Mouse (Mus musculus) lung, embryonic 15.5 days (tissue): ENCODE results near the gene Kcnj15. TPM values are rescaled to one million over a fixed set of nuclear protein-coding genes. Genes with fewer than 3 reads are reported as not detected.

Experiments
- ATAC-seq: fragments of 200-750 bp; cut with Nextera tagmentation; 2 replicates; pipeline ENCODE4 v1.8.0; 2017; ENCODE audit warnings: moderate number of reproducible peaks, borderline replicate concordance; ENCODE audit not compliant: low FRiP score, low TSS enrichment; ENCODE audit errors: extremely low read depth
- H3K27ac ChIP-seq: fragments of 300-500 bp; sonication (generic); 2 replicates; pipeline ENCODE4 v1.5.1; 2015; ENCODE audit warnings: moderate library complexity, mild to moderate bottlenecking, inconsistent platforms
- H3K27me3 ChIP-seq: fragments of 300-500 bp; sonication (generic); 2 replicates; pipeline ENCODE4 v1.6.1; 2015; ENCODE audit warnings: inconsistent platforms
- H3K36me3 ChIP-seq: fragments of 300-500 bp; sonication (generic); 2 replicates; pipeline ENCODE4 v1.6.1; 2015; ENCODE audit warnings: inconsistent platforms
- H3K4me1 ChIP-seq: fragments of 300-500 bp; sonication (generic); 2 replicates; pipeline ENCODE4 v1.6.1; 2015; ENCODE audit warnings: inconsistent platforms
- H3K4me2 ChIP-seq: fragments of 300-500 bp; sonication (generic); 2 replicates; pipeline ENCODE4 v1.6.1; 2015; ENCODE audit warnings: inconsistent platforms, mild to moderate bottlenecking, moderate library complexity
- H3K4me3 ChIP-seq: fragments of 300-500 bp; sonication (generic); 2 replicates; pipeline ENCODE4 v1.5.1; 2015; ENCODE audit warnings: mild to moderate bottlenecking, inconsistent platforms
- H3K9ac ChIP-seq: fragments of 300-500 bp; sonication (generic); 2 replicates; pipeline ENCODE4 v1.6.1; 2015; ENCODE audit warnings: inconsistent platforms
- H3K9me3 ChIP-seq: fragments of 300-500 bp; sonication (generic); 2 replicates; pipeline ENCODE4 v1.6.1; 2016; ENCODE audit warnings: inconsistent platforms
- WGBS: fragments of 180-500 bp; shearing (Covaris S2); methylation state at CpG from one replicate; pipeline ENCODE4 v1.1.7; 2015; 5-methylcytosine and 5-hydroxymethylcytosine counted together
- polyA plus RNA-seq: library from polyadenylated mRNA; unstranded; fragments of >200 nt; fragmentation: Nextera tagmentation; extraction: Ambion mirVana; gene quantifications from 2 replicates; pipeline ENCODE4 v1.2.1, GENCODE M21; 2015

Kcnj15 gene
- polyA plus RNA-seq, 1 experiment from 2014 or later, result 1.9 TPM

DNA sequence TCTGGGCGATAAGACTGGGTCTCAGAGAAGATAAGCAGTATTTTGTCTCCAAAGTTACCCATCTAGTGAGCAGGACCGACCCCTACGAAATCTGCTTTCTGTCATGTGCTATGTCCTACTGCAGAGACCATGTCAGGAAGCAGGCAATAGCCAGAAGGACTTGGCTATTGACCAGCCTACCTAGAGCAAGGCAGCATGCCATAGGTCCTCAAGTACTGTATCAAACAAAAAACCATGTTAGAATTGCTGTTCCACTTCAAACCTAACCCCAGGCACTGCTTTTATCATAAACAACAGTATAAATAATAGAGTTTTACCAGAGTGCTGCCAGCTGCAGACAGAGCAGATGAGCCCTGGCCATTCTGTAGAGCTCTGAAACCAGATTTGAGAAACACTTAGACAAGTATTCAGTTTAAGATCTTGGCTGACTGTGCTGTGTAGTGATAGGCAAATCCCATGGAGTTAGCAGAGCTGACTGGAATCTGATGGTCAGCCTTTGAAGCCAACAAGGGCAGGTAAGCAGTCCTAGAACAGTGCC, 50.5 kb downstream of the Kcnj15 start:
- H3K9ac ChIP-seq, result no peak overlapping the region
- H3K36me3 ChIP-seq, result no peaks in the 10 kb centered on the region
- no peak overlapping the region for H3K4me2 ChIP-seq
- WGBS, result 59% methylated on average over 3 of the region's 3 CpGs
- no peaks in the 10 kb centered on the region for H3K27me3 ChIP-seq
- H3K4me1 ChIP-seq, result peaks cover 7% of the 10 kb centered on the region
- H3K27ac ChIP-seq, result no peak overlapping the region
- no peak; the same call in 1 of the 2 replicates for ATAC-seq
- H3K9me3 ChIP-seq, result no peaks in the 10 kb centered on the region
- H3K4me3 ChIP-seq, result no peak overlapping the region

- no peak overlapping the region for H3K9ac ChIP-seq
- peak; percentile 86; the same call in 1 of the 2 replicates for ATAC-seq
- 41% methylated on average over 9 of the region's 9 CpGs for WGBS
- H3K27me3 ChIP-seq, result no peaks in the 10 kb centered on the region
- peaks cover 8% of the 10 kb centered on the region for H3K4me1 ChIP-seq
- H3K4me2 ChIP-seq, result no peak overlapping the region
- H3K27ac ChIP-seq, result 0 out of 2 replicates have a peak overlapping the region, but pooled peaks have one; percentile 20
- H3K36me3 ChIP-seq, result no peaks in the 10 kb centered on the region
- H3K9me3 ChIP-seq, result no peaks in the 10 kb centered on the region
- H3K4me3 ChIP-seq, result no peak overlapping the region
These were observed 64.7 kb downstream of the Kcnj15 start for GRCm38 (mm10) chr16:95321945-95322625.

DNA sequence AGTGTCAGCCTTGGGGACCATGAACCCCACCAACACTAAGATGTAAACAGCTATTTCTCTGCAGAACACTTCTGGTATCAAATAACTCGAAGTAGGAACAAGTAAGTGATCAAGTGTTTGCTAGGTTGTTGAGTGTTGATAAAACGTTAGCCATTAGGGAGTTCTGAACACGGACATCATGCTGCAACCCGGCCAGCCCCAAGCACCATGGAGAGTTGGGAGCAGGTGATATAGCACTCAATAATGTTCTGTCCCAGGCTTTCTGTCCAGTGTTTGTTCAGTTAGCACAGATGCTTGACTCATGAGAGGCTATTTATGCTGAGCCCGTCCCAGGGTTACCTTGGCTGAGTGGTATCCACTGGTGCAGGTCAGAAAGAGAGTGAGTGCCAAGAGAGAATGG, 74.8 kb downstream of the Kcnj15 start:
- no peak; the same call in 1 of the 2 replicates for ATAC-seq
- Histone ChIP-seq H3K36me3 (no peaks in the 10 kb centered on the region), H3K9me3 (no peaks in the 10 kb centered on the region), H3K4me1 (no peaks in the 10 kb centered on the region), H3K4me2 (no peak overlapping the region), H3K27ac (no peak overlapping the region), H3K4me3 (no peak overlapping the region), H3K9ac (no peak overlapping the region), H3K27me3 (no peaks in the 10 kb centered on the region)
- WGBS, result 57% methylated on average over 5 of the region's 5 CpGs

GRCm38 (mm10) chr16:95340885-95341791, 83.8 kb downstream of the Kcnj15 start:
- Histone ChIP-seq H3K9ac (no peak overlapping the region), H3K4me2 (peak overlapping the region; percentile 34), H3K27ac (peak overlapping the region; percentile 16; the same call in 1 of the 2 replicates), H3K9me3 (no peaks in the 10 kb centered on the region), H3K27me3 (no peaks in the 10 kb centered on the region), H3K4me1 (peaks cover 15% of the 10 kb centered on the region), H3K36me3 (no peaks in the 10 kb centered on the region), H3K4me3 (no peak overlapping the region)
- 22% methylated on average over 28 of the region's 28 CpGs for whole genome bisulfite sequencing
- ATAC-seq, result peak; percentile 83

- H3K4me3 ChIP-seq, result no peak overlapping the region
- H3K9ac ChIP-seq, result no peak overlapping the region
- ATAC-seq, result no peak
- no peaks in the 10 kb centered on the region for H3K36me3 ChIP-seq
- H3K4me1 ChIP-seq, result peaks cover 18% of the 10 kb centered on the region
- no peak overlapping the region for H3K4me2 ChIP-seq
- no peaks in the 10 kb centered on the region for H3K9me3 ChIP-seq
- H3K27ac ChIP-seq, result no peak overlapping the region
- no peaks in the 10 kb centered on the region for H3K27me3 ChIP-seq
- 69% methylated on average over 8 of the region's 8 CpGs for WGBS
These were observed 84.7 kb downstream of the Kcnj15 start for GRCm38 (mm10) chr16:95342030-95342429.

DNA sequence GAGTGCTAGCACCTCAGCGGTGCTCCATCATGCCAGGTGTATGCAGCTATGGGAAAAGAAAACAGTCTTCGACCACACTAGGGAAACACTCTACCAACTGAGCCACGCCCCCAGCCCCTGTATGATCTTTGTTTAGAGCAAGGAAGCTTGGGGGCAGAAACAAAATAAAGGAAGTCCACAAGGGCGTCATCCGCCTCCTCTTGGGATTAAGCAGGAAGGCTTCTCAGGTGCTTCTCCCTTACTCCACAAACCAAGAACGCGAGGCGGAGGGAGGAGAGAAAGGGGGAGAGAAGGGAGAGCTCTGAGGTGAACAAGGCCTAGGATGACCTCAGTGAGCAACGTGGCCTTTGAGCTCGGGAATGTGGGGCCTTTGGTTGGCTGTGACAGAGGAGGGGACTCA, 87.6 kb downstream of the Kcnj15 start:
- Histone ChIP-seq H3K4me3 (no peak overlapping the region), H3K9ac (no peak overlapping the region), H3K4me2 (no peak overlapping the region), H3K36me3 (no peaks in the 10 kb centered on the region), H3K27me3 (no peaks in the 10 kb centered on the region), H3K9me3 (no peaks in the 10 kb centered on the region), H3K4me1 (peaks cover 37% of the 10 kb centered on the region), H3K27ac (0 out of 2 replicates have a peak overlapping the region, but pooled peaks have one; percentile 7)
- WGBS, result 43% methylated on average over 10 of the region's 10 CpGs
- no peak for ATAC-seq

- no peak overlapping the region for H3K4me2 ChIP-seq
These were observed 88.5 kb downstream of the Kcnj15 start for GRCm38 (mm10) chr16:95345882-95346281.

GRCm38 (mm10) chr16:95347202-95347601, 89.8 kb downstream of the Kcnj15 start:
- peak; percentile 83 for ATAC-seq

More at GRCm38 (mm10) chr16:95345882-95346281, 88.5 kb downstream of the Kcnj15 start:
- Histone ChIP-seq H3K36me3 (no peaks in the 10 kb centered on the region), H3K9ac (no peak overlapping the region), H3K27me3 (no peaks in the 10 kb centered on the region), H3K9me3 (no peaks in the 10 kb centered on the region), H3K4me3 (no peak overlapping the region), H3K4me1 (peaks cover 38% of the 10 kb centered on the region), H3K27ac (no peak overlapping the region)
- ATAC-seq, result no peak
- 3% methylated on average over 7 of the region's 7 CpGs for WGBS

DNA sequence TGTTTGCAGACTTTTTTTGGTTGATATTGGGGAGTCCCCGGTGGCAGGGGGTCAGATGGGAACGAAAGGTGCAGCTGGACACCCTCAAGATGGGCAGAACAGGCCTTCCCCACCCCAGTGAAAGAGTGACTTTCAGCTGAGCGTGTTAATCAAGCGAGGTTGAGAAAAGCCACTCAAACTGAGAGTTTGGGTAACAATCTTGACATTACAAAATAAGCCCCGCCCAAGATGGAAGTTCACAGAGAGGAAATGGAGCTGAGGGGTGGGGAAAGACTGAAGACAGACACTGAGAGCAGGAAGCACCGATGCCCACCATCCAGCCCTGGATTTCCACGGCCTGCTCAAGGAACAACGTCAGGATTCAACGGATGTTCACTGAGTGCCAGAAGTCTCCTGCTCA, 91.2 kb downstream of the Kcnj15 start:
- H3K4me1 ChIP-seq, result peaks cover 29% of the 10 kb centered on the region
- no peak overlapping the region for H3K4me3 ChIP-seq
- H3K9me3 ChIP-seq, result no peaks in the 10 kb centered on the region
- H3K36me3 ChIP-seq, result no peaks in the 10 kb centered on the region
- no peaks in the 10 kb centered on the region for H3K27me3 ChIP-seq
- H3K4me2 ChIP-seq, result no peak overlapping the region
- 77% methylated on average over 9 of the region's 9 CpGs for WGBS
- H3K9ac ChIP-seq, result no peak overlapping the region
- no peak overlapping the region for H3K27ac ChIP-seq
- no peak for ATAC-seq

More at GRCm38 (mm10) chr16:95347202-95347601, 89.8 kb downstream of the Kcnj15 start:
- Histone ChIP-seq H3K4me1 (peaks cover 29% of the 10 kb centered on the region), H3K36me3 (no peaks in the 10 kb centered on the region), H3K27ac (peak overlapping the region; percentile 72), H3K9ac (no peak overlapping the region), H3K27me3 (no peaks in the 10 kb centered on the region), H3K4me2 (peak overlapping the region; percentile 26; the same call in 1 of the 2 replicates), H3K4me3 (no peak overlapping the region), H3K9me3 (no peaks in the 10 kb centered on the region)
- WGBS, result 6% methylated on average over 3 of the region's 3 CpGs

GRCm38 (mm10) chr16:95349344-95349743, 92.0 kb downstream of the Kcnj15 start:
- ATAC-seq, result no peak
- Histone ChIP-seq H3K4me3 (no peak overlapping the region), H3K27me3 (no peaks in the 10 kb centered on the region), H3K9me3 (no peaks in the 10 kb centered on the region), H3K4me1 (peaks cover 29% of the 10 kb centered on the region), H3K9ac (no peak overlapping the region), H3K27ac (no peak overlapping the region), H3K4me2 (no peak overlapping the region), H3K36me3 (no peaks in the 10 kb centered on the region)
- WGBS, result 71% methylated on average over 6 of the region's 6 CpGs

DNA sequence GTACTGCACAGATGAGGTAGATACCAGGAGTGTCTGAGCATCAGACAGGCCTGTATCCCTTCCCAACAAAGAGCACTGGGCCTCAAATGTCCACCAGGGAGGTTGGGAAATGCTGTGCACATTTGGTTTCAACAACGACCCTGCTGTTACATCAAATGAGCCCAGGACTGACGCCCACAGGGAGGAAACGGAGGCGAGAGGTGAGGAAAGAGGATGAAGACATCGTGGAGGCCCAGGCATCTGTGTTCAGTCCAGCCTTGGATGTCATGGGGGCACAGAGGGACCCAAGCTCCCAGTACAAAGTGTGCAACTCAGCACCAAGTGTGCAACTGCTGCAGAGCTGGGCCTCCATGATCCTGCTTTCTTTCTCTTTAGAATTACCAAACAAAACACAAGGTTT, 92.4 kb downstream of the Kcnj15 start:
- no peak overlapping the region for H3K4me2 ChIP-seq
- 46% methylated on average over 5 of the region's 5 CpGs for WGBS

More for the DNA sequence above, 92.4 kb downstream of the Kcnj15 start:
- no peaks in the 10 kb centered on the region for H3K9me3 ChIP-seq
- no peak overlapping the region for H3K9ac ChIP-seq
- no peaks in the 10 kb centered on the region for H3K27me3 ChIP-seq
- H3K36me3 ChIP-seq, result no peaks in the 10 kb centered on the region
- H3K4me1 ChIP-seq, result peaks cover 29% of the 10 kb centered on the region
- 0 out of 2 replicates have a peak overlapping the region, but pooled peaks have one; percentile 11 for H3K27ac ChIP-seq
- no peak overlapping the region for H3K4me3 ChIP-seq
- no peak for ATAC-seq
